Mouse (Mus musculus) heart, embryonic 11.5 days (tissue): ENCODE measurements at regions not wholly inside any gene's neighbourhood (a gene's known extent, or its start where the extent isn't known, plus 50 kb on each side); places are given as distances from the start of the nearest gene placed in this dataset.

Source experiments
- ATAC-seq: fragments of 200-750 bp; cut with Nextera tagmentation; replicated peaks from 2 replicates; pipeline ENCODE4 v1.8.0; 2017; ENCODE audit warnings: moderate library complexity; ENCODE audit not compliant: insufficient number of reproducible peaks, low FRiP score, low TSS enrichment
- H3K27ac ChIP-seq: fragments of 300-500 bp; sonication (generic); 2 replicates; pipeline ENCODE4 v1.5.1; 2014; ENCODE audit warnings: mild to moderate bottlenecking, low read depth, low read length
- H3K27me3 ChIP-seq: fragments of 300-500 bp; sonication (generic); 2 replicates; pipeline ENCODE4 v1.6.1; 2014; ENCODE audit warnings: mild to moderate bottlenecking, low read length, mixed read lengths; ENCODE audit not compliant: control insufficient read depth, insufficient read depth
- H3K36me3 ChIP-seq: fragments of 300-500 bp; sonication (generic); 2 replicates; pipeline ENCODE4 v1.6.1; 2014; ENCODE audit warnings: mild to moderate bottlenecking, low read length, moderate library complexity, mixed read lengths; ENCODE audit not compliant: control insufficient read depth, insufficient read depth
- H3K4me1 ChIP-seq: fragments of 300-500 bp; sonication (generic); 2 replicates; pipeline ENCODE4 v1.6.1; 2014; ENCODE audit warnings: low read length; ENCODE audit not compliant: control insufficient read depth, insufficient read depth
- H3K4me2 ChIP-seq: fragments of 300-500 bp; sonication (generic); 2 replicates; pipeline ENCODE4 v1.6.1; 2014; ENCODE audit warnings: mild to moderate bottlenecking, moderate library complexity
- H3K4me3 ChIP-seq: fragments of 300-500 bp; sonication (generic); 2 replicates; pipeline ENCODE4 v1.5.1; 2014; ENCODE audit warnings: low read depth, low read length
- H3K9ac ChIP-seq: fragments of 300-500 bp; sonication (generic); 2 replicates; pipeline ENCODE4 v1.6.1; 2014; ENCODE audit warnings: mild to moderate bottlenecking, low read depth, low read length, moderate library complexity
- H3K9me3 ChIP-seq: fragments of 300-500 bp; sonication (generic); replicated peaks from 2 replicates; pipeline ENCODE4 v1.6.1; 2016; ENCODE audit warnings: low read length; ENCODE audit not compliant: control insufficient read depth
- WGBS: fragments of 180-500 bp; shearing (Covaris S2); extraction: QIAGEN DNeasy Blood & Tissue Kit; methylation state at CpG from one replicate; pipeline ENCODE4 v1.1.7; 2014; ENCODE audit not compliant: insufficient replicate concordance; 5-methylcytosine and 5-hydroxymethylcytosine counted together

GRCm38 (mm10) chr16:51543769-51544168 lies 487.3 kb upstream of the Cblb start:
- 75% methylated on average over 4 of the region's 4 CpGs for WGBS
- H3K9me3 ChIP-seq: no peaks in the 10 kb centered on the region

GRCm38 (mm10) chr16:51547032-51547431 lies 484.0 kb upstream of the Cblb start:
- no peak overlapping the region for H3K9ac ChIP-seq
- 77% methylated on average over 1 of the region's 1 CpGs for WGBS
- no peaks in the 10 kb centered on the region for H3K36me3 ChIP-seq
- H3K27ac ChIP-seq: no peak overlapping the region
- H3K4me3 ChIP-seq: no peak overlapping the region
- ATAC-seq: no peak
- no peak overlapping the region for H3K4me2 ChIP-seq
- H3K27me3 ChIP-seq: no peaks in the 10 kb centered on the region
- no peaks in the 10 kb centered on the region for H3K4me1 ChIP-seq
- no peaks in the 10 kb centered on the region for H3K9me3 ChIP-seq

More at GRCm38 (mm10) chr16:51543769-51544168, 487.3 kb upstream of the Cblb start:
- no peak for ATAC-seq
- no peak overlapping the region for H3K9ac ChIP-seq
- no peak overlapping the region for H3K27ac ChIP-seq
- no peaks in the 10 kb centered on the region for H3K27me3 ChIP-seq
- H3K4me3 ChIP-seq: no peak overlapping the region
- H3K4me1 ChIP-seq: no peaks in the 10 kb centered on the region
- H3K4me2 ChIP-seq: no peak overlapping the region
- H3K36me3 ChIP-seq: no peaks in the 10 kb centered on the region

- no peak overlapping the region for H3K27ac ChIP-seq
- H3K9ac ChIP-seq: no peak overlapping the region
- 72% methylated on average over 5 of the region's 5 CpGs for WGBS
- no peak overlapping the region for H3K4me3 ChIP-seq
- H3K36me3 ChIP-seq: no peaks in the 10 kb centered on the region
- H3K4me1 ChIP-seq: no peaks in the 10 kb centered on the region
- no peak overlapping the region for H3K4me2 ChIP-seq
- H3K27me3 ChIP-seq: no peaks in the 10 kb centered on the region
- no peak for ATAC-seq
- no peaks in the 10 kb centered on the region for H3K9me3 ChIP-seq
These were observed 468.0 kb upstream of the Cblb start for GRCm38 (mm10) chr16:51562866-51563658.

- Histone ChIP-seq H3K4me2 (no peak overlapping the region), H3K27ac (no peak overlapping the region), H3K36me3 (no peaks in the 10 kb centered on the region), H3K4me1 (no peaks in the 10 kb centered on the region), H3K9me3 (no peaks in the 10 kb centered on the region), H3K4me3 (no peak overlapping the region), H3K9ac (no peak overlapping the region), H3K27me3 (no peaks in the 10 kb centered on the region)
- ATAC-seq: no peak
These were observed 467.0 kb upstream of the Cblb start for GRCm38 (mm10) chr16:51564064-51564463.

- Histone ChIP-seq H3K9ac (no peak overlapping the region), H3K9me3 (no peaks in the 10 kb centered on the region), H3K36me3 (no peaks in the 10 kb centered on the region), H3K27me3 (no peaks in the 10 kb centered on the region), H3K4me2 (no peak overlapping the region), H3K4me3 (no peak overlapping the region), H3K4me1 (no peaks in the 10 kb centered on the region), H3K27ac (no peak overlapping the region)
- no peak for ATAC-seq
- 65% methylated on average over 2 of the region's 2 CpGs for WGBS
These were observed 453.0 kb upstream of the Cblb start for GRCm38 (mm10) chr16:51577915-51578593.

- Histone ChIP-seq H3K27ac (no peak overlapping the region), H3K4me1 (no peaks in the 10 kb centered on the region), H3K9ac (no peak overlapping the region), H3K36me3 (no peaks in the 10 kb centered on the region), H3K27me3 (no peaks in the 10 kb centered on the region), H3K4me2 (no peak overlapping the region), H3K4me3 (no peak overlapping the region), H3K9me3 (no peaks in the 10 kb centered on the region)
- no peak for ATAC-seq
- 71% methylated on average over 1 of the region's 1 CpGs for WGBS
These were observed 450.5 kb upstream of the Cblb start for GRCm38 (mm10) chr16:51580525-51580924.

GRCm38 (mm10) chr16:51589924-51590397 lies 441.1 kb upstream of the Cblb start:
- H3K27me3 ChIP-seq: no peaks in the 10 kb centered on the region
- H3K36me3 ChIP-seq: no peaks in the 10 kb centered on the region
- no peaks in the 10 kb centered on the region for H3K9me3 ChIP-seq
- ATAC-seq: no peak
- no peak overlapping the region for H3K4me3 ChIP-seq
- H3K27ac ChIP-seq: no peak overlapping the region
- H3K4me2 ChIP-seq: no peak overlapping the region
- no peak overlapping the region for H3K9ac ChIP-seq
- no peaks in the 10 kb centered on the region for H3K4me1 ChIP-seq
- 31% methylated on average over 2 of the region's 2 CpGs for WGBS

GRCm38 (mm10) chr16:51617579-51617978 lies 413.4 kb upstream of the Cblb start:
- Histone ChIP-seq H3K36me3 (no peaks in the 10 kb centered on the region), H3K9me3 (no peaks in the 10 kb centered on the region), H3K27ac (no peak overlapping the region), H3K4me3 (no peak overlapping the region), H3K27me3 (no peaks in the 10 kb centered on the region), H3K9ac (no peak overlapping the region), H3K4me2 (no peak overlapping the region), H3K4me1 (no peaks in the 10 kb centered on the region)
- ATAC-seq: no peak

GRCm38 (mm10) chr16:51646646-51647045 lies 384.4 kb upstream of the Cblb start:
- Histone ChIP-seq H3K9me3 (no peaks in the 10 kb centered on the region), H3K27ac (no peak overlapping the region), H3K36me3 (no peaks in the 10 kb centered on the region), H3K4me1 (no peaks in the 10 kb centered on the region), H3K4me2 (no peak overlapping the region), H3K4me3 (no peak overlapping the region), H3K9ac (no peak overlapping the region), H3K27me3 (no peaks in the 10 kb centered on the region)
- 70% methylated on average over 1 of the region's 1 CpGs for WGBS
- ATAC-seq: no peak
